Mouse (Mus musculus) lung, adult 18-20 months (tissue): ENCODE measurements around the gene Tmco1.

Source experiments
- DNase-seq, 2 experiments: peaks; one replicate each; pipeline ENCODE4 v3.0.0; 2022; ENCODE audit warnings: mixed read lengths in 2 of 2

Tmco1 gene

DNA sequence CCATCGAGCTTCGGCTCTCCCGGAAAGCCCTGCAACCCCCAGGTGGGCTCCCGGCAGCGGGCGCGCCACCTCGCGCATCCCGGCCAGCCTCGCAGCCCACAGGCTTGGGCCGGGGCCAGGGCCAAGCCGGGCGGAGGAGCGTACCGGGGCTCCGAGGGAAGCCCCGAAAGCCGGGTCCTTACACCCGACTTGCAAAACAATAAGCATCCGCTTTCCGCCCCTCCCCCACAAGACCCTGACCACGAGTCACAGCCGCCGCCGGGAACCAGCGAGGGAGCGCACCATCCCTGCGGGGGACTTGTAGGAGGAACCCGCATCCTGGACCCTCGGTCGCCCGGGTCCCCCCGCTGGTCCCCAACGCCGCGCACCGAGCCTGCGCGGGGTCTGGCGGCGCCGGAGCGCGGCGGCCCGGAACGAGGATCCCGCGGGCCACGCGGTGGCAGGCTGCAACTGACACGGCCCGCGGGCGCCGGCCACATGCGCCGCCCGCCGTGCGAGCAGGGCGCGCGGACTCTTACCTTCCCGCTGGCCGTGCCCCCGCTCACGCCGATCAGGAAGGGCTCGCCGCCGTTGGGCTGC, 23.8 kb upstream of the Tmco1 start:
- peak; percentile 33 to 37 for DNase-seq

DNA sequence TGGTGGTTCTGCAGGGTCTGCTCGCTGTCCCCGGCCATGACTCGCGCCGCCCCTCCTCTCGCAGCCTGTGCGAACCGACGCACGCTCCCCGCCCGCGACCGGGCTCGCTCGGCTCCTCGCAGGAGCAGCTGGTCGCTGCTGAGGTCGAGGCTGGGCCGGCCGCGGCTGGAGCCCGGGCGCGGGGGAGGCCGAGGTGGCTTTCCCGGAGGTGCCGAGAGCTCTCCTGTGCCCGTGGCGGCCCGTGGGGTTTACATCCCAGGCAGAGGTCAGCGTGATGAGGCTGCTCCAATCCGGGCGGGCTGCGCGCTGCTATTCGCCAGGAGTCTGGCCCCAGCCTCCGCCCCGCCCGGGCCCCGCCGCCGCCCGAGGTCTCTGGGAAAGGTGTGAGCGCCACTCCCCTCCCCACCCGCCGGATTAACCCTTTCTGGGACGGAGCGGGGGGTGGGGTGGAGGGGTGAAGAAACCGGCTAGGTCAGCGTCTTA, 23.3 kb upstream of the Tmco1 start:
- peak; percentile 88 to 91 for DNase-seq

DNA sequence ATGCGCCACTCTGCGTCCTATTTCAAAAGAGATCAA, 23.0 kb upstream of the Tmco1 start, which contains the start of gene Uck2:
Uck2 (minus strand) TSS at position 1 of the 36 bp plus-strand sequence.
- no peak for DNase-seq

DNA sequence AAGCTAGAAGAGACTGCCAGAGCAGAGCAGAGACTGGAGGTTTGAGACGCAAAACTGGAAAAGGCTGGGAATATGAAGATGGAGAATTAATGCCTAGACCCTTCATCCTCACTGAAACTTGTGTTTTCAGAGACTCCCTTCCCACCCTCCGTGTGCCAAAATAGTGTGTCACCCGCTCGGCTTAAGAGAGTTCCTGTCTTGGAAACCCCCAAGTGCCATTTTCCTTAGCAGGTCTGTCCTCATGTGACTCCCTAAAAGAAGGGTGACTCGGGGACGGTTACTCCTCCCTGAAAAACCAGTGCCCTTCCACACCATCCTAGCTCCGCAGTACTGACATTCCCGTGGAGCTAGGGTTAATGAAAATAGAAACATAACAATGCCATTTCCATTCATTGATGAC, 22.8 kb upstream of the Tmco1 start:
- no peak for DNase-seq

DNA sequence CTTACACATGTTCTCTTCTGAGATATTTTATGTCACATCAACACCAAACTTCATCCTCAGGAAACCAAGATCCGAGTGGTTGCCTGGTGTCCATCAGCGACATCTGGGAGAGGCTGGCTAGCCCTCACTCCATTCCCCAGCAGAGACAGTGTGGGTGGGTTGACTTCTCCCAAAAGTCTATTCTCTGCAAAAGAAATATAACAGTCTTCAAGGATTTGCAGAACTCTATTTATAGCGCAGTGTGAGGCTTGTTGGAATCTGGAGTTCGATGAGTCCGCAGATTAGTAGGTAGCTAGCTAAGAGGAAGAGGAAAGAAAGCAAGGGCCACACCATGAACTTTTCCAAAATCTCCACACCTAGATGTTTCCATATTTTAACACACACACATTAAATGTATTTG, 21.0 kb upstream of the Tmco1 start:
- no peak for DNase-seq

DNA sequence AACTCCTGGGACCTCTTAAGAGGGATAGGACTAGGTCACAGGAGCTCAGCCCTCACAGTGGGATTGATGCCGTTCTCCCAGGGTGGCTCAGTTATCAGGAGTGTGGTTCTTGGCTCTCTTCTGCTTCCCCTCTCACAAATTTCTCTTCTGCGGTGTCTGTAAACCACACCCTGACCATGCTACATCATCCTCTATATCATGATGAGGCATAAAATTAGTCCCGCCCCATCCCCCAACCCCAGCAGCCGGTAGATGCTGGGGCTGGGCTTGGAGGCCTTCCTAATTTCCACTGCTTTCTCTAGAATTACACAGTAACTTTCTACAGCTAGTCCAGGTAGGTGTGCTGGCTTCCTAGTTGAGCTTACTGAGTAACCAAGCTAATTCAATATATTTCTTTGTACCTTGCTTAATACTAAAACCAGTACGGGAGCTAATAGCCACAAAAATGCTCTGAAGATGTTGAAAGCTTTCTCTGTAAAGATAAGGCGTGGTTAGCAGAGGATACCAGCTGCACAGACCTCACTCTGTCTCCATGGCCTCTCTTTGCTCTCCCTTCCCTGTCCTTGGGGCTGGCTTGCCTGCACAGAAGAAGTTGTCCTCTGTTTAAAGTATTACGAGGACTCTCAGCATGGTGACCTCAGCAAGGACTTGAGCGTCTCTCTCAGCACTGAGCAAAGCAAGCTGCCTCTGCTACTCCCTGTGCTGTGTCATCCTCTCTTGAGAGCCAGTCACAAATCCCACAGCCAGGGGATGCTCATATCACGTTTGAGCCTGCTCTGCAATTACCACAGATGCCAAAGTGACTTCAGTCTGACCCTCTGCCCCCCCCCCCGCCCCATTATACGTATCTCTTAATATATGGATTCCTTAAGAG, 19.3 kb upstream of the Tmco1 start:
- no peak for DNase-seq

DNA sequence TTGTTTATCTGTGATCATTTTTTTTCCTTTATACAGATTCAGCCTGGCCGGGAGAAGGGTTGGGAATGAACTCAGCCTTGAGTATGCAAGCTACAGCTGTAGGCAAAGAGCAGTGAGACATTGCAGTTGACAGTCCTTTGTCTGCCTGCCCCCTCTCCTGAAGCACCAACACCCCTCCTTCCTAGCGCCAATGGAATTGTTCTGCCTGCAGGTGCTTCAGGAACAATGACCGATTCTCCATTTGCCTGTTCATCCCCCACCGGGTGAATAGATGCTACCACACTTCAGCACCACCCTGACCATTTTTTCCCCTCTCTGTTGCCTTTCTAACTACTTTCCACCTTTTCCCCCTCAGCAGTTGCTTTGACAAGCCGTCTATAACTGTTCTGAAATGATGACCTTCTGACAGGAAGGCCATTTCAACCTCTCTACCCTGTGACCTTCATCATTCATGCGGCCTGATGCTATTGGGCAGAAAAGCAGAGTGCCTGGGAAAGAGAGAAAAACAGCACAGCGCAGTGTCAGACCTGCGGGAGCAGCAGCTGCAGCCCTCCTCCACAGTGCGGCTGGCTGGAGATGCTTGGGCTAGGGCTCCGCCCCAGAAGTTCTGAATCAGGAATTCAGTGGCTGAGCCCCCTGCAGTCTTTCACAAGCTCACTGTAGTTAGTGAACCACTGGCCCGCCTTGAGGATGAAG, 18.5 kb upstream of the Tmco1 start:
- no peak for DNase-seq

DNA sequence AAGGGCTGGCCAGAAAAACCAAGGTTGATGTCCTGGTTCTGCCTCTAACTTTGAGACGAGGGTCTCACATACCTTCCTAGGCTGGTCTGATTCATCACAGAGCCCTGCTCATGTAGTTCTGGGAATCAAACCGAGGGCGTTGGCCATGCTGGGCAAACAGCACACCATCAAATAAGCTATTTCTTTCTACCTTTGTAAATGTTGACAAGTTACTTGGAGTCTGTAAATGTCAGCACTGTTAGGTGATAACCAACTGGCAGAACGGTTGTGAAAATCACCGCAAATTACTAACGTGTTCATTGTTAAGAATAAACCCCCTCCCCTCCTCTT, 17.9 kb upstream of the Tmco1 start:
- DNase-seq: no peak

DNA sequence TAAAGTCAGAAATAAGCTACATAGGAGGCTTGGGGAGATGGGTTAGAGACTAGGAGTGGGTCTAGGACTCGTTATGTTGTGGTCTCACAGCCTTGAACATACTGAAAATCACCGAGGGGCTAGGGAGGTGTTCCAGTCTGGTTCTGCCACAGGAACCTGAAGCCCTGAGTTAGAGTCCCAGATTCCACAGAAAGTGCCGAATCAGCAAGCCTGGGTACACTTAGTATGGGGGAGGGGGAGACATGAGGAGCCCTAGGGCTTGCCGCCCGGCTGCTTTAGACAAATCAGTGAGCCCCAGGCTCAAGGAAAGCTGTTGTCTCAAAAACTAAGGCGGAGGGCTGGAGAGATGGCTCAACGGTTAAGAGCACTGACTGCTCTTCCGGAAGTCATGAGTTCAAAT, 16.6 kb upstream of the Tmco1 start:
- DNase-seq: no peak

DNA sequence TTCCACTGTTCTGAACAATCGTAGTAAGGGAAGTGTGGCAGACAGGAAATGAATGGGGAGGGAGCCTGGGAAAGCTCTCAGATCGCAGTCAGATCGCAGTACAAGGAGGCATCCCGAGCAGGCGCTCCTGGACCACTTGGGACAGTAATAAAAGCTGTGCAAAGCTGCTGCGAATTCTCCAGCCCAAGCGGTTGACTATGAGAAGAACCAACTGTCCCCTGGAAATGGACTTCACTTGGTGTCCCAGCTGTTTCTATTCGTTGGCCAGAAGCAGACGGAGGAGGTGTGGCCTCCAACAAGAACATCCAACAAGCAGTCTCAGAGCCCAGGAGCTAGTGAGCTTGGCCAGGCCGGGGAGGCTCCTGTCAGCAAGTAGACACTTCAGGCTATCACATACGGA, 15.7 kb upstream of the Tmco1 start:
- DNase-seq: peak; percentile 47 to 57

DNA sequence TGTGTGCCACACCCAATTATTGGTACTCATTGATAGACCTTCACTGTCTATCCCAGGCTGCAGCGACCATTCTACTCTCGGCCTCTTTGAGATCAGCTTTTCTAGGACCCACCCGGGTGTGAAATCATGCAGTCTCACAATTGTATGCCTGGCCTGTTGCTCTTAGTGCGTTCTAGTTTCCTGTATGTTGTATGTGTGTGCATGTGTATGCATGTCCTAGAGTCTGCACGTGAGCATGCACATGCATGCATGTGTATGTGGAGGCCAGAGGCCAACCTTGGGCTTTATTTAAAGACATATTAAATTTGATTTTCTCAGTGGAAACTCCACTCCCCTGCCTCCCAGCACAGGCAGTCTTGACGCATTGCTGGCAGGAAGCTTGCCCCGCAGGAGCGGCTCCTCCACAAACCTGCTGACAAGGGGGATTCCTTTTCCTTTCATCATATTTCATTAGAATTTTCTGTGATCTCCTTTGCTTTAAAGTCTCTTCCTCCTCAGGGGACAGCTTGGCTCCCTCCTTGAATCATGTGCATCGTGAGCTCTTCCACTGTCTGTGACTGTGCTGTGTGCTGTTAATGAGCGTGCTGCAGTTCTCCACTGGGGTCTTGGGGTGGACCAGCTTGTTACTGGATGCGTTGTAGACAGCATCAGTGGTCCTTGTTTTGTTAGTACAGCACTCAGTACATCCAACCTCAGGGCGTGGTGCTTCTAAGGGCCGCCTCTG, 12.3 kb upstream of the Tmco1 start:
- no peak for DNase-seq

DNA sequence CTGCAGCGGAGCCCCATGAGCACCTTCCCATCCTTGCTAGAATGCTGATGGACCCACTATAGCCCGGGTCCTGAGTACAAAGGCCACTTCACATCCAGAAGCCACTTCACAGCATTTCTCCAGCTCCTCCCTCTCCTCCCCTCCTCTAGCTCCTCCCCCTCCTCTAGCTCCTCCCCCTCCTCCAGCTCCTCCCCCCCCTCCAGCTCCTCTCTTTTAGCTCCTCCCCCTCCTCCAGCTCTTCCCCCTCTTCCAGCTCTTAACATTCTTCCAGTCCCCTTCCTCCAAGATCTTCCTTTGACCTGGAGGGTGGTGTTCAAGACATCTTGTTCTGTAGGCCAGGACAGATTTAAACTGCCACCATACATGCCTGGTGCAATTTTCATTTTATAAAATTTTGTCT, 8.1 kb upstream of the Tmco1 start:
- DNase-seq: no peak

DNA sequence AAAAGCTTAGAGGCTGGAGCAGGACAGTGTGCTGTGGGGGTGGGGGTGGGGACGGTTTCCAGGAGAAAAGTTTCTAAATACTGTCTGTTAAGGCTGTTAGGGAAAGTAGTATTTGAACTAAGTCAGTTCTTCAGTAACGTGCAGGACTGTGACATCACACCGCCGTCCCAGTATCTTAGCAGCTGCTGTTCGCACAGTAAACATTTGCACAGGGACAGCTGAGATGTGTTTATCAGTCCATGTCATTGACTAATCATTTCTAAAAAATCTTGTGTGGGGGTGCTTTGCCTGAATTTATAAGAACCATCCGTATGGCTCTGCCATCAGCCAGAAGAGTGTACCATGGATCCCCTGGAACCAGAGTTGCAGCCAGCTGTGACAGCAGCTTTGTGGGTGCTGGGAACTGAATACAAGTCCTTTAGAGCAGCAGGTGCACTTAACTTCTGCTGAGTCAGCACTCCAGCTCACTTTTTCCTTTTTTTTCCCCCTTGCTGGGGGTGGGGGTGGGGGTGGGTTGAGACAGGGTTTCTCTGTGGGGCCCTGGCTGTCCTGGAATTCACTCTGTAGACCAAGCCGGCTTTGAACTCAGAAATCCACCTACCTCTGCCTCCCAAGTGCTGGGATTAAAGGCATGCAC, 2.6 kb upstream of the Tmco1 start:
- DNase-seq: no peak

DNA sequence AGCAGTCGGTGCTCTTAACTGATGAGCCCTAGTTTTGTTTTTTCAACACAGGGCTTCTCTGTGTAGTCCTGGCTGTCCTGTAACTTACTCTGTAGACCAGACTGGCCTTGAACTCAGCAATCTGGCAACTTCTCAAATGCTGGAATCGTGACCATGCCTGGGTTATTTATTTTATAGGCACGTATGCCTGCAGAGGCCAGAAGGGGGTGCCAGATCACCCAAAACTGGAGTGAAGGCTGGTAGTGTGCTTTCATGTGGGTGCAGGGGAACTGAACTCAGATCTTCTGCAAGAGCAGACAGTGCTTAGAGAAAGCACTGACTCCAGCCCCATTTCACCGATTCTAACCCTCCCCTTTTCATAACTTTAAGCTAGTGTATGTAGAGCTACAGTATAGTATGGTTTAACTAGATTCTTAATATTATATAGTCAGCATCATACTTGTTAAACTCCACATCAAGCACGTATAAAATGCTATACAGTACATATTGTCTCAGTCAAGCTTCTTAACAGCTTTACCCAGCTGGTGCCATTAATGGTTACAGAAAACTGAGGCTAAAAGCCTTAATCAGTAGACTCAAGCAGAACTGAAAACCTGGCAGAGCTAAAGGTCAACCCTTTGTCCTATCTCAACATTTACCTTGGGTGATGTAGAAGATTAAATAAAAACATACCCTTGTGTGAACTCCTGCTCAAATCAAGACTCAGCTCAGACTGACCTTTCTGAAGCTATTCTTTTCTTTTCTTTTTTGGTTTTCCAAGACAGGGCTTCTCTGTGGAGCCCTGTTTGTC, 1.5 kb upstream of the Tmco1 start:
- peak; percentile 40 to 47 for DNase-seq

DNA sequence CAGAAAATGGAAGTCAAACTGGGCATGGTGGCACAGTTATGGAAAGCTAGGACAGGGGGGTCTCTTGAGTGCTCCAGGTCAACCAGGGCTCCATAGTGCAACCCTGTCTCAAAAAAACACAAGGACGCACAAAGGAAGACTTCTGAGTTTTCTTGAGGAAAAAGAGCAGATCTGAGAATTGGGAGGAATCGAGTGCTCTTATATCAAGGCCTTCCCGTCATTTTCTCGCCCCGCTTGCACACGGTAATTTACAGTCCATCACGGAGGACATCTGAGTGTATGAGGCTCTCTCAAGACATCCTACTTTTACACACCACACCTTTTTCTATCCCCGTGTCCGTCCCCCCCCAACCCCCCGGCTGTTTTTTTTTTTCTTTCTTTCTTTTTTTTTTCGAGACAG, 504 bp upstream of the Tmco1 start:
- DNase-seq: no peak

DNA sequence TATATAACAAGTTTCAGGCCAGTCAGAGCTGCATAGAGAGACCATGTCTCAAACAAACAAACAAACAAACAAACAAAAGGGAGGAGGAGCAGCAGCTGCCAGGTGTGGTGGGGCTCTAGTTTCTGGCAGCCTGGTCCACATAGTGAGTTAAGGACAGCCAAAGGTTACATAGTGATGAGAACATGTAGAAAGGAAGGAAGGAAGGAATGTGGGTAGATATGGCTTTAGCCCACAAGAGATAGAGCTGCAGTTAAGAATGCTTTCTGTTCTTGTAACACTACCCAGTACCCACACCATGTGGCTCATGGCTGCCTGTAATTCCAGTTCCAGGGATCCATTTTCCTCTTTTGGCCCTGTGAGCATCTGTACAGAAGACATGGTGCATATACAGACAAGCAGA, 4.2 kb downstream of the Tmco1 start:
- no peak for DNase-seq

DNA sequence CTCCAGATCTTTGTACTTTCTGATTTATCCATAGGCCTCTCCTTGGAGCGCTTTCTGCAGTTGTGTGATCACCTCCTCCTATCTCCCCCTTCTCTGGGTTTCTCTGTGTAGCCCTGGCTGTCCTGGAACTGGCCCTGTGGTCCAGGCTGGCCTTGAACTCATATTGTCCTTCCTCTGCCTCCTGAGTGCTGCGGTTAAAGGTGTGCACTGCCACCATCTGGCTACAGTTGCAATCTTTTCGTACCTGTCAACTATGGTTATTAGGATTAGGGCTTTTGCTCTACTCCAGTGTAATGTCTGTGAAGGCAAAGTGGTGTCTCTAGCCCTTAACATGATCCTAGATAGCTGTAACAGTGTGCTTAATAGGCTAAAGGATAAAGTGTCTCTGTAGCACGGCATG, 5.0 kb downstream of the Tmco1 start:
- no peak for DNase-seq

DNA sequence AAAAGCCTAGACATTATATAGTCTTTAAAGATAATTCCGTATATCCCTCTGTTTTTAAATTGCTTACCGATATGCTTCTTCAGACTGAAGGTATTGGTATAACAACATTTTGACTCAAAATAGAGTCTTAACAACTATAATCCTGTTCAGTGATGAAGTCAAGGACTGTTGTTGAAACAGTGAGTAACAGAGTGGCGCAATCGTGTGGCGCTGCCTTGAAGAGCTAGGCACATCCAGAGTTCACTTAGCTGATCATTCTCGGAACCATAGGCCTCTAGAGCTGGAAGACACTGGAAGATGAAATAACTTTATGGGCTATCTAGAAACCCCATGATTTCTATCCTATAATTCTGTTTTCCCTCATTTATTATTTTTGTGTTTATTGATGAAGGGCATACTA, 13.5 kb downstream of the Tmco1 start:
- DNase-seq: no peak

DNA sequence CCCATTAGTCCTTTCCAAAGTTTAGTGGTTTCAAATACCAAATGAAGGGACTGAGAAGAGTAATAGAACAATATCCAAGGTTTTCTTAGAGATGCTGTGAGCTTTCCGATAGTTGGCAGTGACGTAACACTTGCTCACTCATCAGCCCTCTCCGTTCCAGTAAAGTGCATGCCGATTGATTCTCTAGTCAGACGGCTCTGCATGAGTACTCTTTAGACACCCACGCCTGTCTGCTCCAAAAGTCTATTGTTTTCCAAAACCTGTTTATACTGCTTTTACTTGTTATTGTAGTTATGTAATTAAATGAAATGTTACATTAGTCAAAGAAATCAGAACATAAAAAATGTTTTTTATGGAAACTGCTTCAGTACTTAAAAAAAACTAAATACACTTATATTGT, 20.6 kb downstream of the Tmco1 start:
- DNase-seq: no peak

DNA sequence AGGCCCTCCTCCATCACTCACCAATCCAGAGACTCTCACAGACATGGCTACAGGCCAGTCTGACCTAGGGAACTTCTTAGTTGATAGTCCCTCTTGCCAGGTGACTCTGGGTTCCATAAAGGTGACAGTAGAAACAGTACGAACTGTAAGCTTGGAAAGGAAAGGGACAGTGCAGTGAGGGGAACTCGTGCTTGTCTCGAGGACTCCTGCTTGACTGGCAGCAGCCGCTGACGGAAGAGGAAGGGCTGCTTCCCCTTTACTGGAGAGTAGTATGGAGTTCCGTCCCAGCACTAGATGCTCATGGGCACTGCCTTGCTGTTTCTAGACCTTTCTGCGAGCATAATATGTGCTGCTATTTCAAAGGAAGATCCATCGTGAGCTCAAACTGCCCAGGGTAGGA, 22.9 kb downstream of the Tmco1 start:
- peak in 1 of 2 experiments; percentile 22 for DNase-seq

DNA sequence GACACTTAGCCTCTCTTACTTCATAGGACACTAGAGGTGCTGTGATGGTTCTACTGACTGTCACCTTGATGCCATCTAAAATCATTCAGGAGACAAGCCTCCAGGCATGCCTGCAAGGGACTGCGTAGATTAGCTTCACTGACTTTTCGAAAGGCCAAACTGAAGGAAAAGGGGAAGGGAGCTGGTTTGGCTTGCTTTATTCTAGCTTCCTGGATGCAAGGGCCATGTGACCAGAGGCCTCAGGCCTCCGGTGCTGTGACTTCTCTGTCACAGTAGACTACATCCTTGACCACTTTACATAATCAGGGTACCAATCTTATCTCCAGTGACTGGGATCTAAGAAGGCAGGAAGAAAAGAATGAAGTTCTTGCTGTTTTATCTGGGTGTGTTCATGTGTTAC, 28.2 kb downstream of the Tmco1 start:
- DNase-seq: no peak

DNA sequence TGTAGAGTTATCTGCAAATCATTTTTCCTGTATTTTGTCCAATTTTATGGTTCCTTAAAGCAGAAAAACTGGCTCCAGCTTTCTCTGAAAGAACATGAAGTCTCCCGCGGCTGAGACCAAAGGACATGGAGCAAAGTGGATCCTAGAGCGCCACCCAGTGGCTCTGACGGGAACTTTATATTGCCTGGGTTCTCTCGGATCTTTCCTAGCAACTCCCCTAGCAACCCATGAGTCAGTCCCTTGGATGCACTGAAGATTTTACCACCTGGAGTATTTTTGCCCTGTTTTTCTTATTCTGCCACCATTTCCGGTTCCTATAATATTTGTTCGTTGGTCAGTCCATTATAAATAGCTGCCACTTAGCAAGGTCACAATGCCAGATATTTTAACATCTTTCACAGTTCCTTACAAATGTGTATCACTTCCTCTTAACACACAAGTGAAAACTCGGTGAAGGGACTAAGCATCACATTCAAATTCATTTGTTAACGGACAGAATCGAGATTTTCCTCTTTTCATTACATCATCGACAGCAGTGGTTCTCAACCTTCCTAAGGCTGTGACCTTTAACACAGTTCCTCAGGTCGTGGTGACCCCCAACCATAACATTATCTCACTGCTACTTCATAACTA, 29.4 kb downstream of the Tmco1 start:
- peak; percentile 76 to 80 for DNase-seq
